Mouse (Mus musculus) neural tube, embryonic 12.5 days (tissue): ENCODE data around the gene Ggt6. TPM values are rescaled to one million over a fixed set of nuclear protein-coding genes. Genes with fewer than 3 reads are reported as not detected.

Source experiments
- ATAC-seq: fragments of 200-750 bp; cut with Nextera tagmentation; 2 replicates; pipeline ENCODE4 v1.8.0; 2017; ENCODE audit warnings: low read depth, mild to moderate bottlenecking, moderate TSS enrichment, moderate library complexity; ENCODE audit not compliant: low FRiP score
- H3K27ac ChIP-seq: fragments of 300-500 bp; sonication (generic); 2 replicates; pipeline ENCODE4 v1.5.1; 2016
- H3K27me3 ChIP-seq: fragments of 300-500 bp; sonication (generic); replicated peaks from 2 replicates; pipeline ENCODE4 v1.6.1; 2016; ENCODE audit warnings: mild to moderate bottlenecking
- H3K36me3 ChIP-seq: fragments of 300-500 bp; sonication (generic); 2 replicates; pipeline ENCODE4 v1.6.1; 2016; ENCODE audit warnings: mild to moderate bottlenecking
- H3K4me1 ChIP-seq: fragments of 300-500 bp; sonication (generic); 2 replicates; pipeline ENCODE4 v1.6.1; 2016
- H3K4me2 ChIP-seq: fragments of 300-500 bp; sonication (generic); replicated peaks from 2 replicates; pipeline ENCODE4 v1.6.1; 2016; ENCODE audit warnings: mild to moderate bottlenecking
- H3K4me3 ChIP-seq: fragments of 300-500 bp; sonication (generic); 2 replicates; pipeline ENCODE4 v1.5.1; 2016
- H3K9ac ChIP-seq: fragments of 300-500 bp; sonication (generic); 2 replicates; pipeline ENCODE4 v1.6.1; 2016; ENCODE audit warnings: mild to moderate bottlenecking
- H3K9me3 ChIP-seq: fragments of 300-500 bp; sonication (generic); 2 replicates; pipeline ENCODE4 v1.6.1; 2016; ENCODE audit warnings: mild to moderate bottlenecking
- whole genome bisulfite sequencing: fragments of 180-500 bp; shearing (Covaris S2); methylation state at CpG from one replicate; pipeline ENCODE4 v1.1.7; 2016; 5-methylcytosine and 5-hydroxymethylcytosine counted together
- polyA plus RNA-seq: library from polyadenylated mRNA; unstranded; fragments of >200 nt; fragmentation: Nextera tagmentation; extraction: Ambion mirVana; gene quantifications from 2 replicates; pipeline ENCODE4 v1.2.1, GENCODE M21; 2016

Ggt6 gene
- not detected in 2 replicates for polyA plus RNA-seq

DNA sequence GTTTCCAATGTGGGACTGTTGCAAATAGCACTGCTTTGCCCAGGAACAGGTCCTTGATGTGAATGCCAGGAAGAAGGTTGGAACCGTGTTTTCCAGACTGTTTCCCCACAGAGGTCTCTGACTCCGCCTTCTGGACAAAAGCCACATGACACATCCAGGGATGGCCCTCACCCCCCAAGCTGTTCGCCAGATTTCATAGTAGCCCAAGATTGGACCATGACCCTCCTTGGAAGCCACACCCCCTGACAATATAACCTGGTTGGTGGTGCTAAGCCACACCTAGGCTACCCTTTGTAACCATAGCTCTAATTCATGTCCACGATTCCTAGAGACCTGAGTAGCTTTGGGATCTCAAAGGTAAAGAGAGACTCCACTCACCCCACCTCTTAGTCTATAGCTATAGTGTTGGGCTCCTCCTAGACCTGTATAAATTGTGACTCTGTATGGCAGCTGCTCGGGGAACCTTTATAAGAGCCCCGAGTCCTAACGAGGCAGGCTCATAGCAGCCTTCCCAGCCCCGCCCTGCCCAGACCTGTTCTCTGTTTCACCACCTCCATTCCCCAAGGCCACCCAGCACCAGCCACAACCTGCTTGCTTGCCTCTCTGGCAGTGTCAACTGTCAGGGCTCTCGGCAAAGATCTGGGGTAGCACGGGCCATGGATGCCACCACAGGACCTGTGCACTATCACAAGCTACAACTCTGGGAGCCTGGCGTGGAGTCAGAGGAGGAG is at the start of gene Ggt6:
Gene Ggt6 (plus strand): TSS at position 564 of the 731 bp plus-strand sequence.
- no peaks in the 10 kb centered on the region for H3K4me1 ChIP-seq
- 69% methylated on average over 11 of the region's 11 CpGs for WGBS
- no peak within 1 kb of the TSS for H3K27ac ChIP-seq
- no peak within 1 kb of the TSS for H3K4me2 ChIP-seq
- H3K27me3 ChIP-seq = no peaks in the 10 kb centered on the region
- no peak within 1 kb of the TSS for H3K4me3 ChIP-seq
- no peaks in the 10 kb centered on the region for H3K9me3 ChIP-seq
- no peak within 1 kb of the TSS for H3K9ac ChIP-seq
- no peak for ATAC-seq
- no peaks in the 10 kb centered on the region for H3K36me3 ChIP-seq

DNA sequence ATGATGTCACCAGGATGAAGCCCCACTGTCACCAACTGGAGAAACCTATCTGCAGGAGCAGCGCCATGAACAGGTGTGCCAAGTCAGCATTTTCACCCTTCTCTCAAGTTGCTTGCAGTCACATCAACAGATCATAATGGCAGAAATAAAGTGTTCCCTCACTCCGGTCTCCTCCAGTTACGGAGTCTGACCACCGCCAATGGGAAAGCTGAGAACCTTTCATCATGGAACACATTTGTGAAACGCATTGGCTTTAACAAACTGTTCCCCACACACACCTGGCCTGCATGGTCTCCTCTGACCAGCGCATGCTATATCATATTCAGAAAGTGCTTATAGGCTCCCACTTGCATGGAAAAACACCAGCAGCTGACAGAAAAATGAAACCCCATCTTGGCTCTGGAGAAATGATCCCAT is 47.2 kb upstream of the Ggt6 start:
- 95% methylated on average over 6 of the region's 6 CpGs for WGBS
- Histone ChIP-seq H3K4me1 (no peaks in the 10 kb centered on the region), H3K9me3 (no peaks in the 10 kb centered on the region), H3K9ac (no peak overlapping the region), H3K36me3 (no peaks in the 10 kb centered on the region), H3K27ac (no peak overlapping the region), H3K27me3 (no peaks in the 10 kb centered on the region), H3K4me2 (no peak overlapping the region), H3K4me3 (no peak overlapping the region)
- no peak for ATAC-seq

DNA sequence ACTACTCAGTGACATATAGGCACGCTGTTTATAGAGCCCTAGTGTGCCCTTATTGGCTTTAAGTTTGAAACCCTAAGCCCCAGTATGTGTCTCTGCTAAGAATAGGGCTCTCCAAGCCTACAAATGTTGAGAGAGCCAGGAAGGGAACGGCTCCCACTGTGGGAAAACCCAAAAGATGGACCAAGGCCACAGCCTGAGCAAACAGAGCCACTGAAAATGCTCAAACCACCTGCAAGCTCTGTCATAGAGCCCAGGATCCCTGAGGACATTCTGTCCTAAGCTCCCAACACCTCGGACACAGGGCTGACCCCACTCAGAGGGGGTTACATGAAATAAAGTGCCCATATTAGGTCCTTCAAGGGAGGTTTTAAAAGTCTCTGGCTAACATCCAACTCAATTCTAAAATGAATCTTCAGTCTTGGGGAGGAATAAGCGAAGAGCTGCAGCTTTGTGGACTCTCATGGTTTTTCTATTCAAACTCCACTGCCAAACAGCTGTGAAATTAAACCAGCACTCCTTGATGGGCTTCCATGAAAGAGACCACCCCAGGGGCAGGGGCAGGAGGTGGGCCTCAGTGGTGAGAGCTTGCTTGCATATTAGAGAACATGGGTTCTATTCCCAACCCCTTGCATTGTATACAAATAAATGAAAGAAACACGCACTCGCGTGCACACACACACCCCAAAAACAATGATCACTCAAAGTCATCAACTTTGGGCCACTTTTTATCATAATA is 45.8 kb upstream of the Ggt6 start:
- Histone ChIP-seq H3K9ac (no peak overlapping the region), H3K27ac (no peak overlapping the region), H3K4me1 (0 out of 2 replicates have a peak, but pooled peaks cover 4% of the 10 kb centered on the region), H3K4me2 (no peak overlapping the region), H3K36me3 (no peaks in the 10 kb centered on the region), H3K27me3 (no peaks in the 10 kb centered on the region), H3K4me3 (no peak overlapping the region), H3K9me3 (no peaks in the 10 kb centered on the region)
- WGBS = 90% methylated on average over 7 of the region's 7 CpGs
- ATAC-seq = no peak

DNA sequence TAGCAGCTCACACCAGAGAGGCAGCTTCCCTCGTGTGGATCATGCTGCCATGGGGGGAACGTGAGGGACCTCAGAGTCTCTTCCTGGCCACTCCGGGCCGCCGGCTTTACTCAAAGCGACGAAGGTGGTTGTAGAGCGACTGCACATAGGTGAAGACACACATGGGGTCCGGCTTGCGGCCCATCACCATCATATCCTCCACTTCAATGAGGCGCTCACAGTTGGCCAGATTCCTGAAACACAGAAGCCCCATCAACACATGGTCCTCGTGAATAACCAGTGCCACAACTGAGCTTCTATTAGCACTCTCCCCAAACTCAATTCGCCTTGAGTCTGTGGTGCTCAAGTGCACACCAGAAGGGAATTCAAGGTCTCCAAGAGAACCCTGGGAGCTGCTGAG is 44.1 kb upstream of the Ggt6 start:
- H3K36me3 ChIP-seq = no peaks in the 10 kb centered on the region
- no peak for ATAC-seq
- H3K4me2 ChIP-seq = no peak overlapping the region
- H3K9ac ChIP-seq = no peak overlapping the region
- no peaks in the 10 kb centered on the region for H3K27me3 ChIP-seq
- no peak overlapping the region for H3K4me3 ChIP-seq
- no peak overlapping the region for H3K27ac ChIP-seq
- no peaks in the 10 kb centered on the region for H3K9me3 ChIP-seq
- 93% methylated on average over 13 of the region's 13 CpGs for WGBS
- H3K4me1 ChIP-seq = 0 out of 2 replicates have a peak, but pooled peaks cover 4% of the 10 kb centered on the region

DNA sequence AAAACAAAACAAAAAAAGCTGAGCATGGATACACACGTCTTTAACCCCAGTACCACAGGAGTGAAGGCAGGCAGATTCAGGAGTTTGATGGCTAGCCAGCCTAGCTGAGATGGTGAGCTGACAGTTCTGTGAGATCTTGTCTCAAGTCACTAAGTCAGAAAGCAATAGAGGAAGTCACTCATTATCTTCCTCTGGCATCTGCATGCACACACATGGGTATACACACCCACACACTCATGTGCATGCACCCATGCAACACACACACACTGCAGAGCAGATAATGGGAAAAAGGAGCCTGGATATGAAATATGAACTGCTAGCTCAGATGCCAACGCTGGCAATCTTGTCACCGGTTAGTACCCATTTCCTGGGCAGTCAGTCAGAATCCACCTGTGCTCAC is 42.1 kb upstream of the Ggt6 start:
- Histone ChIP-seq H3K4me3 (no peak overlapping the region), H3K4me1 (0 out of 2 replicates have a peak, but pooled peaks cover 4% of the 10 kb centered on the region), H3K4me2 (no peak overlapping the region), H3K9ac (no peak overlapping the region), H3K9me3 (no peaks in the 10 kb centered on the region), H3K27ac (no peak overlapping the region), H3K27me3 (no peaks in the 10 kb centered on the region), H3K36me3 (no peaks in the 10 kb centered on the region)
- 88% methylated on average over 3 of the region's 3 CpGs for WGBS
- no peak for ATAC-seq

DNA sequence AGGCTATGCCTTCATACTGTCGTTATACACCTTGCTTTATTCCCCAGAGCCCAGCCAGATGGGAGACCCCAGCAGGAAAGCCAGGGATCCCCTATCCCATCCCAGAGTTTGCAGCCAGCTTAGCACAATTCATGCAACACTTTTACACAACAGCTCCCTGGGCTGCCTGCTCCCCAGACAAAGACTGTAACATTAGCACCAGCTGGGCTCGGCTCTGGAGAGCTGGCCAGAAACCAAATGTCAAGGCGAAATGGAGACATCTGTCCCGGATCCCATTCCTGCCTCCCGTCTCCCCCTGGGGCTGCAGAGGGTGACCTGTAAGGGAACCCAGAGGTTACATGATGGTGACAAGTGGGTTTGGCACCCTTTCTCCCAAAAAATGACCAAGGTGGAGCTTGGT is 41.7 kb upstream of the Ggt6 start:
- H3K9me3 ChIP-seq = no peaks in the 10 kb centered on the region
- no peak overlapping the region for H3K4me2 ChIP-seq
- H3K9ac ChIP-seq = no peak overlapping the region
- H3K36me3 ChIP-seq = no peaks in the 10 kb centered on the region
- no peak overlapping the region for H3K27ac ChIP-seq
- H3K27me3 ChIP-seq = no peaks in the 10 kb centered on the region
- WGBS = 52% methylated on average over 5 of the region's 5 CpGs
- no peak overlapping the region for H3K4me3 ChIP-seq
- no peak for ATAC-seq
- H3K4me1 ChIP-seq = 0 out of 2 replicates have a peak, but pooled peaks cover 4% of the 10 kb centered on the region

DNA sequence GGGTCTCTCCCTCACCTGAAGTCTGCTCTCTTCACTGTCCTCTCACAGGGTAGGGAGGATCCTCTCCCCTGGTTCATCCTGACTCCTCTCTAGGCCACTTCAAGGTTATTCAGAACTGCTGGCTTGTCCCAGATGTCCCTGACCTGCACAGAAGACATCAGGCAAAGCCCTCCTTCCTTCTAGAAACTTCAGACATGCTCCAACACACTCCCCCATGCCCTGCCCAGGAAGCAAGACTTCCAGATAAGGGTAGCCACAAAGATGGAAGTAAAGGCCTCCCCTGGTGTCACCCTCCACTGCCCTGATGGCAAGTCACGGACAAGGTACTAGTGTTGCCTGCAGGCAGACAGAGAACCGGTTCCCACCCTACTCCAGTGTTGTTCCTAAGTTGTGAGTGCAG is 40.6 kb upstream of the Ggt6 start:
- H3K9ac ChIP-seq = no peak overlapping the region
- no peaks in the 10 kb centered on the region for H3K9me3 ChIP-seq
- H3K27me3 ChIP-seq = no peaks in the 10 kb centered on the region
- H3K27ac ChIP-seq = no peak overlapping the region
- H3K4me1 ChIP-seq = 0 out of 2 replicates have a peak, but pooled peaks cover 4% of the 10 kb centered on the region
- H3K4me3 ChIP-seq = no peak overlapping the region
- H3K36me3 ChIP-seq = no peaks in the 10 kb centered on the region
- 78% methylated on average over 2 of the region's 2 CpGs for WGBS
- no peak overlapping the region for H3K4me2 ChIP-seq
- no peak for ATAC-seq

DNA sequence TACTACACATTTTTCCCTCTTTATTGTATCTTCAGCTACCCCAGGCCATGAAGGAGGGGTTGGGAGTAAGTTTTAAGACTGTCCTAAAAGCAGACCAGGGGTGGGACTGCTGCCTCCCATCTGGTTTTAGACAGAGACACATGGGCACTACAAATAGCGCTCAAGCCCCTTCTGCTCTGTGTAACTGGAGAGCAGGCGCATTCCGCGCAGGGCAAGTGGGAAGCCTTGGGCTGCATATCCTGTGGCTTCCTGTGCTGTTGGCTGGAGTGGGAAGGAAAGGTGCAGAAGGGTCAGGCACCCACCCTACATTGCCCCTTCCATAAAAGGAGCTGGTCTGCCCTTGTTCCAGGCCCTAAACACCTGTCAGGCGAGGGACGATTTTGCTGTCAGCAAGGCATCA is 39.7 kb upstream of the Ggt6 start:
- WGBS = 84% methylated on average over 6 of the region's 6 CpGs
- no peaks in the 10 kb centered on the region for H3K9me3 ChIP-seq
- no peak overlapping the region for H3K9ac ChIP-seq
- no peak overlapping the region for H3K4me2 ChIP-seq
- no peak overlapping the region for H3K27ac ChIP-seq
- H3K36me3 ChIP-seq = no peaks in the 10 kb centered on the region
- 0 out of 2 replicates have a peak, but pooled peaks cover 4% of the 10 kb centered on the region for H3K4me1 ChIP-seq
- H3K4me3 ChIP-seq = no peak overlapping the region
- ATAC-seq = no peak
- no peaks in the 10 kb centered on the region for H3K27me3 ChIP-seq

DNA sequence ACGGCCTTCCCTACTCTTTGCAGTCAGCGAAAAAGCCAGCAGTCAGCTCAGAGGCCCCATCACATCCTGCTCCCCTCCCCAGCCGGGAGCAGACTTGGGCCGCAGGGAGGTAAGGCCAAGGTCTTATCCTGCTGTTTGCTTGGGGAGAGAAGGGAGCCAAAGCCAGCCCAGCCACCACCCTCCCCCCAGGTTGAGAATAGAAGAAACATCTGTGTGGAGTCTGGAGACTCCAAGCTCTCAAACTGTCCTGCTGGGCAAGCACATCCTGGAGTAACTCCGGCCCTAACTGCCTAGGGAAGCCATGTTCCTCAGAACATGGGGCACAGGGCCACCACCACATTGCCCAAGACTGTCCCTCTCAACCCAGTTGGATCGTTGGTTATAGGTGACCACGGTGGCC is 38.7 kb upstream of the Ggt6 start:
- no peak for ATAC-seq
- no peak overlapping the region for H3K4me3 ChIP-seq
- H3K4me1 ChIP-seq = 0 out of 2 replicates have a peak, but pooled peaks cover 9% of the 10 kb centered on the region
- H3K9ac ChIP-seq = no peak overlapping the region
- no peak overlapping the region for H3K4me2 ChIP-seq
- H3K36me3 ChIP-seq = no peaks in the 10 kb centered on the region
- H3K27me3 ChIP-seq = no peaks in the 10 kb centered on the region
- H3K9me3 ChIP-seq = no peaks in the 10 kb centered on the region
- no peak overlapping the region for H3K27ac ChIP-seq
- 84% methylated on average over 7 of the region's 7 CpGs for WGBS

DNA sequence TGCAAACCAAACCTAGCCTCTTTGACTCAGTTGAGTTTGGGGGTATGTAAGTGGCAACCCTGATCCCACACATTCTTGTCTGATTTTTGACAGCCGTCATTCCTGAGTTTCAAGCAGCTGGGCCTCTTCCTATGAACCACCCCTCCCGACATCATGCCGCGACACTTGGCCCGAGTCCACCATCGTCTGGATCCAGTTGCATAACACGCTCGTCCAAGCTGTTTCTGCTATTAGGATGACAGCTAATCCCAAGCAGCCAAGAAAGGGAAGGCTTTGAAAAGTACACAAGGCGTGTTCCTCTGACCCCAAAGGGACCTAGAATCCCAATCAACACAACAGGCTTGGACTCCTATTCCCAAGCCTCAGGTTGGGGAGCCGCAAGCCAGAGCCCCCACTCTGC is 38.3 kb upstream of the Ggt6 start:
- WGBS = 85% methylated on average over 10 of the region's 10 CpGs
- no peak overlapping the region for H3K27ac ChIP-seq
- no peak overlapping the region for H3K4me2 ChIP-seq
- H3K9ac ChIP-seq = no peak overlapping the region
- no peak for ATAC-seq
- no peak overlapping the region for H3K4me3 ChIP-seq
- 0 out of 2 replicates have a peak, but pooled peaks cover 9% of the 10 kb centered on the region for H3K4me1 ChIP-seq
- H3K36me3 ChIP-seq = no peaks in the 10 kb centered on the region
- H3K27me3 ChIP-seq = no peaks in the 10 kb centered on the region
- H3K9me3 ChIP-seq = no peaks in the 10 kb centered on the region

DNA sequence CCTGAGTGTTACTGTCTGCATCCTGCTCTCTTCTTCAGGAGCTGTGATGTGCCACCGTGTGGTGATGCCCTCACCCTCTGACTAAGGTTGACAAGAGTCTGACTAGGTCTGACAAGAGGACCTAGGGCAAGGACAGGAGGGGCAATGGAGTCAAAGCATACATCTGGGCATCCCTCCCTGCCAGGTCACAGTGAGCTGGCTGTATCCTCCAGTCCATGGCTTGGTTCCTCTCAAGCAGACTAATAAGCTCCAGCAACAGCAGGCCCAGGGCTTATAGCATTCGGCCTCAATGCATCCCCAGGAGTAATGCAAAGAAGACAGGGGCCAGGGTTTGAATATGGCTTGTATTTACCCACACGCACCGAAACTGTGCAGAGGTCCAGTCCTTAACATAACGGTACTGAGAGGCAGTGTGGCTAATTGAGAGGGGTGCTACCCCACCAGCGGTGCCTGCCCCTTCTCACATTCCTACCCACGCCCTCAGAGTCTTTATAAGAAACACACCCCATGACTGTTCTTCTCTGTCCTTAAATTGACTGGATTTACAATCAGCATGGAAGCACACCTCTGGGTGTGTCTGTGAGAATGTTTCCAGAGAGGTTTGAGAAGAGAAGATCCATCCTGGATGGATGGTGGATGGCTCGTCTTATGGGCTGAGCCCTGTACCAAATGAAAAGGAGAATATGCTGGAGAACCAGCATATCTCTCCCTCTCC is 37.4 kb upstream of the Ggt6 start:
- Histone ChIP-seq H3K9ac (no peak overlapping the region), H3K4me3 (no peak overlapping the region), H3K9me3 (no peaks in the 10 kb centered on the region), H3K36me3 (no peaks in the 10 kb centered on the region; the same call in 1 of the 2 replicates), H3K4me1 (0 out of 2 replicates have a peak, but pooled peaks cover 9% of the 10 kb centered on the region), H3K4me2 (no peak overlapping the region), H3K27me3 (no peaks in the 10 kb centered on the region), H3K27ac (no peak overlapping the region)
- no peak for ATAC-seq
- whole genome bisulfite sequencing = 90% methylated on average over 8 of the region's 8 CpGs

DNA sequence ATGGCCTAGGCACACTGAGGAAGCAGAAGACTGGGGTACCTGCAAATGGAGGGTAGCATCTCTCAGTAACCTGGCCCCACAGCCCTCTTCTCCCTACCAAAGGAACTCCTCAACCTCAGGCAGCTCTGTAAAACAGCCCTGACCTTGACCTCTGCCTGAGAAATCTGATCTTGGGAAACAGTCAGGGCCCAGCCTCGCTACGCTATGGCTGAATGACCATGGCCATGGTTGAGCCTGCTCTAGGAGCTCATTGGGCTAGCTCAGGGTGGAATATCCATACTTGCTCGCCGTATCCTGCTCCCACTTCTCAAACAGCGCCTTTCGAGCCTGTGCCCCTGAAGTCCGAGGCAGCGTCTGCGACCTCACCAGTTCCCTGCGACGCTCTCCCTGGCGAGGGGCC is 34.3 kb upstream of the Ggt6 start:
- Histone ChIP-seq H3K36me3 (no peaks in the 10 kb centered on the region; the same call in 1 of the 2 replicates), H3K4me2 (no peak overlapping the region), H3K9me3 (no peaks in the 10 kb centered on the region), H3K4me3 (no peak overlapping the region), H3K27ac (no peak overlapping the region), H3K9ac (no peak overlapping the region), H3K27me3 (no peaks in the 10 kb centered on the region), H3K4me1 (0 out of 2 replicates have a peak, but pooled peaks cover 5% of the 10 kb centered on the region)
- 86% methylated on average over 12 of the region's 12 CpGs for WGBS
- no peak for ATAC-seq
